Comparison of ENCODE assay signal across 24 mouse cellular contexts in genomic region chr8:77496253-77496652, GRCm38 (mm10). TPM values are rescaled to one million over a fixed set of nuclear protein-coding genes. Genes with fewer than 3 reads are reported as not detected.
DNase-seq lines count a peak whose midpoint lies in the region; ATAC-seq and TF ChIP-seq lines count a peak whose summit lies in the region.
"Had no signal": no experiment of that assay in that cellular context is flagged by ENCODE, and none has a peak within 500 bp of the region (broad histone marks: within the 10 kb centered on the region; RNA-seq: fewer than 3 reads in every experiment).

No protein-coding gene starts in this region.

- intact Hi-C loops in gastrocnemius, adult 2 months (cut with DNase I) = no loop called here

- 78% methylated on average over 1 of the region's 1 CpGs for WGBS in heart, embryonic 16.5 days
- 65% methylated on average over 1 of the region's 1 CpGs for WGBS in forebrain, embryonic 15.5 days
- WGBS in limb, embryonic 10.5 days = 85% methylated on average over 1 of the region's 1 CpGs

- H3K27me3 ChIP-seq in heart, embryonic 16.5 days (ENCODE audit: control insufficient read depth, insufficient read depth, low read length) = no peaks in the 10 kb centered on the region
- no peaks in the 10 kb centered on the region for H3K27me3 ChIP-seq in forebrain, embryonic 15.5 days
- H3K27me3 ChIP-seq in limb, embryonic 10.5 days (ENCODE audit: low read depth, poor library complexity, severe bottlenecking) = no peaks in the 10 kb centered on the region
- H3K27me3 ChIP-seq: forebrain, embryonic 13.5 days; hindbrain, embryonic 12.5 days; liver, embryonic 13.5 days; neural tube, embryonic 15.5 days; Patski had no signal

- no peak overlapping the region for H3K4me3 ChIP-seq in gastrocnemius, adult 2 months
- H3K4me3 ChIP-seq in heart, embryonic 16.5 days (ENCODE audit: low read length) = no peak overlapping the region
- H3K4me3 ChIP-seq in forebrain, embryonic 15.5 days = no peak overlapping the region
- H3K4me3 ChIP-seq in limb, embryonic 10.5 days = no peak overlapping the region
- H3K4me3 ChIP-seq: forebrain, embryonic 13.5 days; hindbrain, embryonic 12.5 days; liver, embryonic 13.5 days; neural tube, embryonic 15.5 days had no signal

- H3K9me3 ChIP-seq in heart, embryonic 16.5 days (replicated peaks; ENCODE audit: control insufficient read depth, low read length) = 0 out of 2 replicates have a peak, but pooled peaks cover 2% of the 10 kb centered on the region
- H3K9me3 ChIP-seq in forebrain, embryonic 15.5 days = no peaks in the 10 kb centered on the region
- H3K9me3 ChIP-seq in limb, embryonic 10.5 days (replicated peaks) = no peaks in the 10 kb centered on the region
- H3K9me3 ChIP-seq: forebrain, embryonic 13.5 days; hindbrain, embryonic 12.5 days; liver, embryonic 13.5 days; neural tube, embryonic 15.5 days had no signal

- DNase-seq in gastrocnemius, adult 2 months = no peak
- DNase-seq in gastrocnemius, postnatal 4 days (ENCODE audit: low spot score in 2 of 2) = no peak
- DNase-seq in heart, postnatal 4 days = no peak
- DNase-seq in limb, embryonic 10.5 days (ENCODE audit: low spot score) = no peak
- DNase-seq: adrenal gland, adult 2 months; cerebellum, adult 18-20 months; cerebellum, postnatal 14 days; kidney, adult 18-20 months; kidney, postnatal 4 days; liver, embryonic 13.5 days; lung, embryonic 14.5 days; lung, postnatal 36 days; right cerebral cortex, adult 18-20 months; right cerebral cortex, postnatal 4 days; thymus, postnatal 25 days had no signal

- H3K9ac ChIP-seq in heart, embryonic 16.5 days (ENCODE audit: low read length) = no peak overlapping the region
- H3K9ac ChIP-seq in forebrain, embryonic 15.5 days (replicated peaks) = no peak overlapping the region
- H3K9ac ChIP-seq: forebrain, embryonic 13.5 days; hindbrain, embryonic 12.5 days; liver, embryonic 13.5 days; lung, embryonic 14.5 days; neural tube, embryonic 15.5 days had no signal

- peaks cover 55% of the 10 kb centered on the region for H3K4me1 ChIP-seq in heart, embryonic 16.5 days (ENCODE audit: control insufficient read depth, insufficient read depth, low read length)
- no peaks in the 10 kb centered on the region for H3K4me1 ChIP-seq in forebrain, embryonic 15.5 days
- peaks cover 9% of the 10 kb centered on the region; the same call in 1 of the 2 replicates for H3K4me1 ChIP-seq in limb, embryonic 10.5 days
- H3K4me1 ChIP-seq: forebrain, embryonic 13.5 days; hindbrain, embryonic 12.5 days; neural tube, embryonic 15.5 days had no signal

- ATAC-seq in heart, embryonic 16.5 days (replicated peaks; ENCODE audit: extremely low read depth, insufficient read depth, low FRiP score) = no peak
- peak; percentile 60 for ATAC-seq in granulocyte monocyte progenitor cell, adult 5-6 weeks (replicated peaks; ENCODE audit: poor library complexity, severe bottlenecking)
- no peak for ATAC-seq in forebrain, embryonic 15.5 days (replicated peaks)
- ATAC-seq: CD4-positive, CD25-positive, alpha-beta regulatory T cell, adult 4 months; forebrain, embryonic 13.5 days; Patski had no signal

- no peaks in the 10 kb centered on the region for H3K36me3 ChIP-seq in heart, embryonic 16.5 days (ENCODE audit: control insufficient read depth, insufficient read depth)
- no peaks in the 10 kb centered on the region for H3K36me3 ChIP-seq in forebrain, embryonic 15.5 days
- H3K36me3 ChIP-seq in limb, embryonic 10.5 days = 0 out of 2 replicates have a peak, but pooled peaks cover 2% of the 10 kb centered on the region
- H3K36me3 ChIP-seq: hindbrain, embryonic 12.5 days; liver, embryonic 13.5 days; neural tube, embryonic 15.5 days had no signal

- no peak for TF ChIP-seq CTCF in gastrocnemius, adult 2 months (IDR thresholded peaks at IDR 0.05)

- H3K4me2 ChIP-seq in heart, embryonic 16.5 days (ENCODE audit: low read depth, low read length) = peak overlapping the region; percentile 10; the same call in 1 of the 2 replicates
- no peak overlapping the region for H3K4me2 ChIP-seq in forebrain, embryonic 15.5 days (replicated peaks)
- H3K4me2 ChIP-seq: forebrain, embryonic 13.5 days; hindbrain, embryonic 12.5 days; liver, embryonic 13.5 days; lung, embryonic 14.5 days; midbrain, embryonic 11.5 days; neural tube, embryonic 15.5 days had no signal

- 0 out of 2 replicates have a peak overlapping the region, but pooled peaks have one; percentile 12 for H3K27ac ChIP-seq in gastrocnemius, adult 2 months
- peak overlapping the region; percentile 85 for H3K27ac ChIP-seq in heart, embryonic 16.5 days (ENCODE audit: low read length)
- H3K27ac ChIP-seq in forebrain, embryonic 15.5 days (replicated peaks) = no peak overlapping the region
- no peak overlapping the region for H3K27ac ChIP-seq in limb, embryonic 10.5 days
- H3K27ac ChIP-seq: forebrain, embryonic 13.5 days; hindbrain, embryonic 12.5 days; liver, embryonic 13.5 days; neural tube, embryonic 15.5 days had no signal

RNA-seq across cellular contexts. Expression of gene Arhgap10, which starts 21.5 kb away (rescaled TPM):
- 10 to 100 TPM; 54.4 to 55.9 TPM for total RNA-seq in gastrocnemius, adult 2 months (2021)
- 10 to 100 TPM; 74.6 to 74.9 TPM for total RNA-seq in gastrocnemius, postnatal 4 days (2021)
- polyA plus RNA-seq in heart, embryonic 16.5 days (2015; fragmentation: Nextera tagmentation; extraction: Ambion mirVana) = 29.7 and 33.9 TPM in 2 replicates
- total RNA-seq in heart, postnatal 4 days (2021) = 10 to 100 TPM; 50.3 to 51.3 TPM
- 3.5 and 6.4 TPM in 2 replicates for total RNA-seq in granulocyte monocyte progenitor cell, adult 5-6 weeks (2014; fragmentation: Nextera tagmentation)
- 12.2 and 21.8 TPM in 2 replicates for total RNA-seq in granulocyte monocyte progenitor cell, adult 5-6 weeks (2017)
- 3.8 and 4.2 TPM in 2 replicates for polyA plus RNA-seq in forebrain, embryonic 15.5 days (2015; fragmentation: Nextera tagmentation; extraction: Ambion mirVana)
- polyA plus RNA-seq in limb, embryonic 10.5 days (2016; fragmentation: Nextera tagmentation; extraction: Ambion mirVana) = 39.1 and 43.8 TPM in 2 replicates

RNA-seq across cellular contexts. Expression of gene Prmt9, which starts 52.9 kb away (rescaled TPM):
- 10 to 100 TPM in 1 of 2 experiments, 1 to 10 TPM in 1; 9.0 to 11.2 TPM for total RNA-seq in gastrocnemius, adult 2 months (2021)
- 10 to 100 TPM; 12.7 to 14.6 TPM for total RNA-seq in gastrocnemius, postnatal 4 days (2021)
- polyA plus RNA-seq in heart, embryonic 16.5 days (2015; fragmentation: Nextera tagmentation; extraction: Ambion mirVana) = 15.3 and 15.7 TPM in 2 replicates
- 10 to 100 TPM; 14.1 to 15.5 TPM for total RNA-seq in heart, postnatal 4 days (2021)
- total RNA-seq in granulocyte monocyte progenitor cell, adult 5-6 weeks (2014; fragmentation: Nextera tagmentation) = 14.7 and 22.3 TPM in 2 replicates
- 23.1 TPM in 2 replicates for total RNA-seq in granulocyte monocyte progenitor cell, adult 5-6 weeks (2017)
- polyA plus RNA-seq in forebrain, embryonic 15.5 days (2015; fragmentation: Nextera tagmentation; extraction: Ambion mirVana) = 24.8 and 25.6 TPM in 2 replicates
- 20.7 and 22.8 TPM in 2 replicates for polyA plus RNA-seq in limb, embryonic 10.5 days (2016; fragmentation: Nextera tagmentation; extraction: Ambion mirVana)

Comparison
In these comparisons a context has a peak if more than half of its experiments do, and no peak if none do; other contexts are left out.
1. H3K27ac ChIP-seq: peak in gastrocnemius, adult 2 months (single experiment) and heart, embryonic 16.5 days (single experiment); none in forebrain, embryonic 15.5 days (single experiment) and limb, embryonic 10.5 days (single experiment).